Mouse (Mus musculus): Measurements from ENCODE around the gene Lrtm1. TPM values are rescaled to one million over a fixed set of nuclear protein-coding genes. Genes with fewer than 3 reads are reported as not detected.

Lrtm1 gene
- total RNA-seq, 1 experiment, result not detected

- no peak overlapping the region for H3K27ac ChIP-seq (ENCODE audit: insufficient read depth, low read depth, low read length, poor library complexity, severe bottlenecking)
- in situ Hi-C loops (cut with MboI; ENCODE audit: low sequenced_read_pairs in 2 of 2, unreplicated experiment in 2 of 2), result no loop called here
These were observed 33.7 kb upstream of the Lrtm1 start for GRCm38 (mm10) chr14:28984276-28984675.

GRCm38 (mm10) chr14:28988211-28988900 lies 29.7 kb upstream of the Lrtm1 start:
- no peak for DNase-seq (ENCODE audit: low read depth, low spot score)
- in situ Hi-C loops (cut with MboI; ENCODE audit: low sequenced_read_pairs in 2 of 2, unreplicated experiment in 2 of 2), result no loop called here

More at GRCm38 (mm10) chr14:28984276-28984675, 33.7 kb upstream of the Lrtm1 start:
- Histone ChIP-seq H3K9ac (ENCODE audit: insufficient read depth, low read depth, low read length, poor library complexity, severe bottlenecking) (no peak overlapping the region), H3K36me3 (ENCODE audit: control insufficient read depth, insufficient read depth, low read length, poor library complexity, severe bottlenecking) (no peaks in the 10 kb centered on the region), H3K9me3 (ENCODE audit: control insufficient read depth, insufficient read depth, low read depth, low read length) (no peaks in the 10 kb centered on the region), H3K4me1 (ENCODE audit: control insufficient read depth in 2 of 2, insufficient read depth in 2 of 2, low read length in 2 of 2, poor library complexity in 1 of 2) (no peaks in the 10 kb centered on the region), H3K4me3 (ENCODE audit: insufficient read depth in 1 of 2, low read depth in 1 of 2, low read length in 2 of 2, poor library complexity in 1 of 2, severe bottlenecking in 1 of 2) (no peak overlapping the region)
- no peak for DNase-seq (ENCODE audit: low read depth, low spot score)
- TF ChIP-seq ZNF384 (IDR thresholded peaks at IDR 0.05; ENCODE audit: low read depth, low read length) (no peak), MAFK (IDR thresholded peaks at IDR 0.05; ENCODE audit: insufficient read depth, low read depth, low read length) (no peak), CHD2 (IDR thresholded peaks at IDR 0.05; ENCODE audit: low read depth, low read length) (no peak), ZC3H11A (IDR thresholded peaks at IDR 0.05; ENCODE audit: borderline replicate concordance, low read depth, low read length) (no peak), HCFC1 (IDR thresholded peaks at IDR 0.05; ENCODE audit: borderline replicate concordance, insufficient read depth, low read length) (no peak)

GRCm38 (mm10) chr14:28996569-28996968 lies 21.4 kb upstream of the Lrtm1 start:
- no peak overlapping the region for H3K27ac ChIP-seq (ENCODE audit: insufficient read depth, low read depth, low read length, poor library complexity, severe bottlenecking)
- H3K4me1 ChIP-seq (ENCODE audit: control insufficient read depth in 2 of 2, insufficient read depth in 2 of 2, low read length in 2 of 2, poor library complexity in 1 of 2), result no peaks in the 10 kb centered on the region
- in situ Hi-C loops (cut with MboI; ENCODE audit: low sequenced_read_pairs in 2 of 2, unreplicated experiment in 2 of 2), result no loop called here
- no peak overlapping the region for H3K9ac ChIP-seq (ENCODE audit: insufficient read depth, low read depth, low read length, poor library complexity, severe bottlenecking)
- DNase-seq (ENCODE audit: low read depth, low spot score), result no peak
- H3K36me3 ChIP-seq (ENCODE audit: control insufficient read depth, insufficient read depth, low read length, poor library complexity, severe bottlenecking), result no peaks in the 10 kb centered on the region
- no peak for TF ChIP-seq MAFK (IDR thresholded peaks at IDR 0.05; ENCODE audit: insufficient read depth, low read depth, low read length)
- no peak for TF ChIP-seq HCFC1 (IDR thresholded peaks at IDR 0.05; ENCODE audit: borderline replicate concordance, insufficient read depth, low read length)
- TF ChIP-seq ZNF384 (IDR thresholded peaks at IDR 0.05; ENCODE audit: low read depth, low read length), result no peak
- TF ChIP-seq CHD2 (IDR thresholded peaks at IDR 0.05; ENCODE audit: low read depth, low read length), result no peak
- no peak for TF ChIP-seq ZC3H11A (IDR thresholded peaks at IDR 0.05; ENCODE audit: borderline replicate concordance, low read depth, low read length)
- H3K9me3 ChIP-seq (ENCODE audit: control insufficient read depth, insufficient read depth, low read depth, low read length), result no peaks in the 10 kb centered on the region
- no peak overlapping the region for H3K4me3 ChIP-seq (ENCODE audit: insufficient read depth in 1 of 2, low read depth in 1 of 2, low read length in 2 of 2, poor library complexity in 1 of 2, severe bottlenecking in 1 of 2)

More at GRCm38 (mm10) chr14:28988211-28988900, 29.7 kb upstream of the Lrtm1 start:
- no peaks in the 10 kb centered on the region for H3K4me1 ChIP-seq (ENCODE audit: control insufficient read depth in 2 of 2, insufficient read depth in 2 of 2, low read length in 2 of 2, poor library complexity in 1 of 2)
- no peaks in the 10 kb centered on the region for H3K9me3 ChIP-seq (ENCODE audit: control insufficient read depth, insufficient read depth, low read depth, low read length)
- H3K36me3 ChIP-seq (ENCODE audit: control insufficient read depth, insufficient read depth, low read length, poor library complexity, severe bottlenecking), result no peaks in the 10 kb centered on the region
- TF ChIP-seq CHD2 (IDR thresholded peaks at IDR 0.05; ENCODE audit: low read depth, low read length) (no peak), MAFK (IDR thresholded peaks at IDR 0.05; ENCODE audit: insufficient read depth, low read depth, low read length) (no peak), ZNF384 (IDR thresholded peaks at IDR 0.05; ENCODE audit: low read depth, low read length) (no peak), ZC3H11A (IDR thresholded peaks at IDR 0.05; ENCODE audit: borderline replicate concordance, low read depth, low read length) (no peak), HCFC1 (IDR thresholded peaks at IDR 0.05; ENCODE audit: borderline replicate concordance, insufficient read depth, low read length) (no peak)
- H3K27ac ChIP-seq (ENCODE audit: insufficient read depth, low read depth, low read length, poor library complexity, severe bottlenecking), result no peak overlapping the region
- no peak overlapping the region for H3K9ac ChIP-seq (ENCODE audit: insufficient read depth, low read depth, low read length, poor library complexity, severe bottlenecking)
- H3K4me3 ChIP-seq (ENCODE audit: insufficient read depth in 1 of 2, low read depth in 1 of 2, low read length in 2 of 2, poor library complexity in 1 of 2, severe bottlenecking in 1 of 2), result no peak overlapping the region

- in situ Hi-C loops (cut with MboI; ENCODE audit: low sequenced_read_pairs in 2 of 2, unreplicated experiment in 2 of 2), result no loop called here
- no peak overlapping the region for H3K9ac ChIP-seq (ENCODE audit: insufficient read depth, low read depth, low read length, poor library complexity, severe bottlenecking)
- no peaks in the 10 kb centered on the region for H3K4me1 ChIP-seq (ENCODE audit: control insufficient read depth in 2 of 2, insufficient read depth in 2 of 2, low read length in 2 of 2, poor library complexity in 1 of 2)
- H3K4me3 ChIP-seq (ENCODE audit: insufficient read depth in 1 of 2, low read depth in 1 of 2, low read length in 2 of 2, poor library complexity in 1 of 2, severe bottlenecking in 1 of 2), result no peak overlapping the region
- no peak overlapping the region for H3K27ac ChIP-seq (ENCODE audit: insufficient read depth, low read depth, low read length, poor library complexity, severe bottlenecking)
- H3K36me3 ChIP-seq (ENCODE audit: control insufficient read depth, insufficient read depth, low read length, poor library complexity, severe bottlenecking), result no peaks in the 10 kb centered on the region
- no peak for DNase-seq (ENCODE audit: low read depth, low spot score)
- no peaks in the 10 kb centered on the region for H3K9me3 ChIP-seq (ENCODE audit: control insufficient read depth, insufficient read depth, low read depth, low read length)
- TF ChIP-seq HCFC1 (IDR thresholded peaks at IDR 0.05; ENCODE audit: borderline replicate concordance, insufficient read depth, low read length) (no peak), MAFK (IDR thresholded peaks at IDR 0.05; ENCODE audit: insufficient read depth, low read depth, low read length) (no peak), ZNF384 (IDR thresholded peaks at IDR 0.05; ENCODE audit: low read depth, low read length) (no peak), CHD2 (IDR thresholded peaks at IDR 0.05; ENCODE audit: low read depth, low read length) (no peak), ZC3H11A (IDR thresholded peaks at IDR 0.05; ENCODE audit: borderline replicate concordance, low read depth, low read length) (no peak)
These were observed 12.7 kb upstream of the Lrtm1 start for GRCm38 (mm10) chr14:29005228-29005840.
